Mouse (Mus musculus) G1E (cell line): ENCODE results near the gene Tbl3. TPM values are rescaled to one million over a fixed set of nuclear protein-coding genes. Genes with fewer than 3 reads are reported as not detected.
"Not testable (repeated sequence)": the region's sequence is repeated elsewhere in the genome, so short reads cannot be mapped to it uniquely, and the experiment has no call there.

ENCODE experiments used
- ATAC-seq: 2 replicates; pipeline ENCODE4 v1.8.0; 2016; ENCODE audit warnings: mild to moderate bottlenecking; ENCODE audit not compliant: insufficient number of reproducible peaks, poor library complexity, low FRiP score, severe bottlenecking; ENCODE audit errors: extremely low read depth
- DNase-seq: peaks from one replicate; pipeline ENCODE4 v3.0.0; 2012; ENCODE audit warnings: low spot score
- H3K27me3 ChIP-seq: 2 replicates; pipeline ENCODE4 v1.6.1; 2012; ENCODE audit warnings: mild to moderate bottlenecking, low read length, inconsistent platforms; ENCODE audit not compliant: insufficient read depth
- H3K36me3 ChIP-seq: replicated peaks from 2 replicates; pipeline ENCODE3; 2012; ENCODE audit warnings: mild to moderate bottlenecking, inconsistent platforms
- H3K4me1 ChIP-seq: 2 replicates; pipeline ENCODE4 v1.6.1; 2012; ENCODE audit warnings: low read depth, low read length, inconsistent platforms, mixed read lengths; ENCODE audit not compliant: insufficient read depth
- H3K4me3 ChIP-seq: 2 replicates; pipeline ENCODE4 v1.5.1; 2012; ENCODE audit warnings: low read depth, mild to moderate bottlenecking, inconsistent platforms, low read length, moderate library complexity, mixed read lengths
- H3K9me3 ChIP-seq: replicated peaks from 2 replicates; pipeline ENCODE4 v1.6.1; 2012; ENCODE audit warnings: inconsistent platforms
- CTCF ChIP-seq: IDR thresholded peaks from 2 replicates; pipeline ENCODE4 v1.5.1; 2012; ENCODE audit warnings: low read depth, low read length, inconsistent platforms, mixed read lengths
- GATA1 ChIP-seq: IDR thresholded peaks from 2 replicates; pipeline ENCODE4 v1.6.1; 2012; ENCODE audit warnings: borderline replicate concordance, low read length, inconsistent platforms, mixed read lengths
- GATA2 ChIP-seq: IDR thresholded peaks from 2 replicates; pipeline ENCODE4 v1.6.1; 2012; ENCODE audit warnings: low read depth, low read length, inconsistent platforms, borderline replicate concordance
- POLR2AphosphoS5 ChIP-seq: IDR thresholded peaks from 2 replicates; pipeline ENCODE4 v1.6.1; 2012; ENCODE audit warnings: low read depth, low read length, inconsistent platforms; ENCODE audit not compliant: insufficient replicate concordance
- TAL1 ChIP-seq: conservative IDR thresholded peaks from 2 replicates; pipeline ENCODE4 v1.6.1; 2012; ENCODE audit warnings: low read depth, low read length, inconsistent platforms, mixed read lengths
- polyA plus RNA-seq: library from polyadenylated mRNA; stranded (reverse); fragments of >175 nt; gene quantifications from 2 replicates; pipeline ENCODE4 v1.2.3, GENCODE M21; 2012
- total RNA-seq, 2 experiments: library from RNA; stranded (forward) in 1 of 2; stranded (reverse) in 1 of 2; fragments of 200-1000 nt in 1 of 2; fragments of >200 nt in 1 of 2; fragmentation: Nextera tagmentation in 1 of 2; gene quantifications; 2 replicates each; pipeline ENCODE4 v1.2.3; 2014 to 2017

Tbl3 gene
- total and polyA plus RNA-seq, 3 experiments, result 9.2 to 27.7 (median 25.2) TPM

DNA sequence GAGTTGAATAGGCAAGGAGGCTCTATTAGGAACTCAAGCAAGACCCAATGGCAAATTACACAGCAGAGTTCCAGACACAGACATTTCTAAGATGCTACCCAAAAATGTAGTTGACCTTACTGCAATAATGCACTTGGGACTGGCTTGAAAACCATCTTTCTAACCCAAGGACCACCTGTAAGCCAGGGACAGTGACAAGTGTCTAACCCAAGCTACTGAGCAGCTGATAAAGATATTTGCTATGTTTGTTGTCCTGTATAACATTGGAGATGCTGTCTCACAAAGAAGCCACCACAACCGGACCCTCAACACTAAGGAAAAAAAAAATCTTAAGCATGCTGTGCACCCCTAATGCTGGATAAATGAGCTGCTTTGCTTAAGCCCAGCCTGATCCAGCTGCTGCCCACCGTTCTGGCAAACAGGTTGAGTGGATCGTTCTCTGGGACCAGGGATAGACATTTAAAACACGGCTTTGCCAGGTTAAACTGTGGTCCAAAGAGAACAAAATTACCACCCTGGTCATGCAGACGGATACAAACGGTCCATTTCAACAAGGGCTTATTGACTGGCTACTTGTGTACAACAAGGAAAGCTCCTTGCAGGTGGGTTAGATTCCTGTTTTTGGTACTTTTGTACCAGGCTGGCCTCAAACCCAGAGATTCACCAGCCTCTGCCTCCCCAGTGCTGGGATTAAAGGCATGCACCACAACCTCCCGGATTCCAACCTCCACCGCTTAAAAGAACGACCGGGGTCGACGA, 15.8 kb upstream of the Tbl3 start:
- H3K4me3 ChIP-seq, result peak overlapping the region; percentile 77
- TF ChIP-seq TAL1 (no peak), GATA2 (no peak), POLR2AphosphoS5 (peak; percentile 88; the same call in 1 of the 2 replicates), CTCF (no peak)
- peaks cover 26% of the 10 kb centered on the region for H3K36me3 ChIP-seq
- DNase-seq (no peak), ATAC-seq (no peak)
- H3K4me1 ChIP-seq, result peaks cover 36% of the 10 kb centered on the region
- H3K9me3 ChIP-seq, result no peaks in the 10 kb centered on the region
- peaks cover 12% of the 10 kb centered on the region for H3K27me3 ChIP-seq

DNA sequence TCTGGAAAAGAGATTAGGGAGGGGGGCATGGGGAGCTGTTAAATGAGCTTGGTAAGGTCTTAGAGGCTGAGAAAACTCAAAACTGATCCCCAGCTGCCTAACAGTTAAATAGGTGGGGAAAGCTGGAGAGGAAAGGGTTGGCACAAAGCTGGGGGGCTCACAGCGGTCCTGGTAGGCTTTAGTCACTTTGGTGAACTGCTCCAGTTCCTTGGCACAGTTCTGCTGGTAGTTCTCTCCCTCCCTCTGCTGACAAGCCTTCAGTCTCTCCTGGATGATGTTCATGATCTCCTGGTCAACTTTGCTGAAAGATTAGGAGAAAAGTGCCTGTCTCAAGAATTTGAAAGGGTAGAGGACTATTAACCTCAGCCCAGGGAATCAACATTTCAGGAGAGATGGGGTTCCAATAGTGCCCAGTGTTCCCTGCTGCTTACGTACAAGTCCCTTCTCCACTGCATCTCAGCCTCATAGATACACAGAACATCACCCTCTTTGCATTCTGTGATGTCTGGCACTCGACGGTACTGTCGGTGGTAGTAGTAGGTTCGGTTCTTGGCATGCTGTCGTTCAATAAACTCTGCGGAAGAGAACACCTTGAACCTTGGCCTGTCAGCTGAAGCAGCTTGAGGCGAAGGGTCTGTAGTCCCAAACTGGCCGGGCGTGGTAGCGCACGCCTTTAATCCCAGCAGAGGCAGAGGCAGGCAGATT, 14.9 kb upstream of the Tbl3 start:
- peaks cover 35% of the 10 kb centered on the region for H3K36me3 ChIP-seq
- no peaks in the 10 kb centered on the region for H3K9me3 ChIP-seq
- peaks cover 41% of the 10 kb centered on the region for H3K4me1 ChIP-seq
- H3K27me3 ChIP-seq, result peaks cover 3% of the 10 kb centered on the region; the same call in 1 of the 2 replicates
- ATAC-seq, result no peak
- DNase-seq, result no peak
- TF ChIP-seq GATA1, result no peak
- no peak for TF ChIP-seq CTCF
- TF ChIP-seq TAL1, result no peak
- peak; percentile 95 for TF ChIP-seq POLR2AphosphoS5
- no peak for TF ChIP-seq GATA2
- peak overlapping the region; percentile 74 for H3K4me3 ChIP-seq

DNA sequence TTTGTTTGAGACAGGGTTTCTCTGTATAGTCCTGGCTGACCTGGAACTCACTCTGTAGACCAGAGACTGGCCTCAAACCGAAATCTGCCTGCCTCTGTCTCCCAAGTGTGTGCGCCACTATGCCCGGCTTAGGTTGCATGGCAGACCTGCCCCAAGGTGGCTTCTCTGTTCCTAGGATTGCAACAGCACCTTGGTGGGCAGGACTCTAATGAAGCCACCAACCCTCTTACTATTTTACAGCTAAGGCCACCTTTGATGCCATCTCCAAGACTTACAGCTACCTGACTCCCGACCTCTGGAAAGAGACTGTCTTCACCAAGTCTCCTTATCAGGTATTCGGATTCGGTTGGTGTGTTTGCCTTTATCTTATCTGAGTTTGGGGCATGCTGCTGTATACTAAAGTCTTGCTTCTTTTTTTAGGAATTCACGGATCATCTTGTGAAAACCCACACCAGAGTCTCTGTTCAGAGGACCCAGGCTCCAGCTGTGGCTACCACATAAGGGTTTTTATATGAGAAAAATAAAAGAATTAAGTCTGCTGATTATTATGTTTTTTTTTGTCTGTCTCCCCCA, 14.0 kb upstream of the Tbl3 start:
- H3K36me3 ChIP-seq, result peaks cover 44% of the 10 kb centered on the region
- not testable (repeated sequence) for H3K27me3 ChIP-seq, H3K9me3 ChIP-seq, ATAC-seq, DNase-seq
- peaks cover 41% of the 10 kb centered on the region for H3K4me1 ChIP-seq
- peak overlapping the region; percentile 74 for H3K4me3 ChIP-seq

DNA sequence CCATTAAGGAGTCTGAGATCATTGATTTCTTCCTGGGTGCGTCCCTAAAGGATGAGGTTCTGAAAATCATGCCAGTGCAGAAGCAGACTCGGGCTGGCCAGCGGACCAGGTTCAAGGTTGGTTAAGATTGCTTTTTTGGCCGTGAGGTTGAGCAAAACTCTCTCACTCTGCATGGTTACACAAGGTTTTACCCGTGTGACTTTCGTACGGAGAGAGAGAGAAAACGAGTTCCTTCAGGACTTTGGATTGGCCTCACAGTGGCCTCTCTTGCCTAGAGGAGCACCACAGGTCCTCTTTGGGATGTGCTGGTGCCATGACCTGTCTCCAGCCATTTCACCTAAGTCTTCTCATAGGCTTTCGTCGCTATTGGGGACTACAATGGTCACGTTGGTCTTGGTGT, 13.2 kb upstream of the Tbl3 start:
- peak overlapping the region; percentile 81 for H3K4me3 ChIP-seq
- H3K36me3 ChIP-seq, result peaks cover 53% of the 10 kb centered on the region
- DNase-seq, ATAC-seq, H3K9me3 ChIP-seq, H3K27me3 ChIP-seq: not testable (repeated sequence)
- H3K4me1 ChIP-seq, result peaks cover 39% of the 10 kb centered on the region

DNA sequence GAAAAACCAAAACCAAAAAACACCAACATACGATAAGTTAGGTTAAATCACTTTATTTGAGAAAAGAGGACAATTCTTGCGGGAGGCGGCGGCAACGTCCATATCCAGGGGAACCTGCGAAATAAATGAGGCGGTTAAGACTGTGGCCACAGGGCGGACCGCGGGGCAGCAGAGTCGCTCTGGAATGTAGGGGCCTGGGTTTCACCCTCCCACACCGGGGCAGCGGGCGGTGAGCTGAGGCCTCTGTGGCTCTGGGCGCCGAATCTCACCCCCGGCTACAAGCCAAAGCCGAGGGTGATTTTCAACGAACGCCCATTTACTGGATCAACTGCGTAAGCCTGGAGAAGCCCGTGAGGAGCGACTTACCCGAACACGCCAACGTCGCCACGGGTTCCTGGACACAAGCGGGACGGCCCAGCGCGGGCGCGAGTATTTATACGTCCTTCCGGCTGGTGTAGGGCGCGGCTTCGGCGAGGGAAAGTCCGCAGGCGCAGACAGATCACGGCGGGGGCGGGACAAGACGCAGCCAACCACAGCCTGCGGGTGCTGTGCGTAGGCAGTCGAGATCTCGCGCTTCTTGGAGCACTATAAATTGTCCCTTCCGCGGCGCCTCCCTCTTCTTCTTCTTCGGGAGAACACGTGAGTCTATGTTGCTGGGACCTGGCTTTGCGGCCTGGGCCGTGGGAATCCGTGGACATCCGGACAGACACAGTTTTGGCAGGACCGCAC, 12.2 kb upstream of the Tbl3 start:
- Histone ChIP-seq H3K9me3 (no peaks in the 10 kb centered on the region), H3K36me3 (peaks cover 59% of the 10 kb centered on the region), H3K27me3 (no peaks in the 10 kb centered on the region; the same call in 1 of the 2 replicates), H3K4me3 (peak overlapping the region; percentile 81), H3K4me1 (peaks cover 38% of the 10 kb centered on the region)
- DNase-seq, result peak; percentile 90
- no peak for TF ChIP-seq CTCF
- peak; percentile 96 for TF ChIP-seq POLR2AphosphoS5
- TF ChIP-seq TAL1, result no peak
- no peak for TF ChIP-seq GATA1
- no peak for TF ChIP-seq GATA2
- peak; percentile 64 for ATAC-seq

DNA sequence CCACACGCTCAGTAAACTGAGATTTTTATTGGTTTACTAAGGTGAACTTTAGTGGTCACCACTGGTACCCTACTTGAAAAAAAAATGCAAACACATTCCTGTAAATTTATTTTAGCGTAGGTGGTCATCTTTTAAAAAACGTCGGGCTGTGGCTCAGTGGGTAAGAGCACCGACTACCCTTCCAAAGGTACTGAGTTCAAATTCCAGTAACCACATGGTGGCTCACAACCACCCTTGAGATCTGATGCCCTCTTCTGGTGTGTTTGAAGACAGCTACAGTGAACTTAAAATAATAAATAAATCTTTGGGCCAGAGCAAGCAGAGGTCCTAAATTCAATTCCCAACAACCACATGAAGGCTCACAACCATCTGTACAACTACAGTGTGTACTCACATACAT, 11.5 kb upstream of the Tbl3 start:
- Histone ChIP-seq H3K4me1 (peaks cover 34% of the 10 kb centered on the region), H3K36me3 (peaks cover 59% of the 10 kb centered on the region), H3K4me3 (peak overlapping the region; percentile 81)
- H3K9me3 ChIP-seq, H3K27me3 ChIP-seq, ATAC-seq, DNase-seq: not testable (repeated sequence)
